Mouse (Mus musculus) C2C12 (cell line): ENCODE results near the gene Fkbp2. TPM values are rescaled to one million over a fixed set of nuclear protein-coding genes. Genes with fewer than 3 reads are reported as not detected.
A peak's percentile ranks its signal among the peaks of the same experiment; 100 is the strongest.

Experiments
- H3K27me3 ChIP-seq: one replicate; pipeline ENCODE4 v1.6.1; 2011; ENCODE audit not compliant: control insufficient read depth, insufficient read depth, insufficient read length
- H3K36me3 ChIP-seq: one replicate; pipeline ENCODE4 v1.6.1; 2011; ENCODE audit not compliant: control insufficient read depth, insufficient read depth
- H3K4me3 ChIP-seq: one replicate; pipeline ENCODE4 v1.5.1; 2011; ENCODE audit warnings: mild to moderate bottlenecking, control low read depth; ENCODE audit not compliant: poor library complexity, insufficient read depth, severe bottlenecking
- H3K79me2 ChIP-seq: one replicate; pipeline ENCODE4 v1.6.1; 2011; ENCODE audit not compliant: control insufficient read depth, insufficient read depth
- H3K79me3 ChIP-seq: one replicate; pipeline ENCODE4 v1.6.1; 2011; ENCODE audit warnings: low read depth, control low read depth
- H3ac ChIP-seq: one replicate; pipeline ENCODE3; 2011; ENCODE audit warnings: low read depth; ENCODE audit not compliant: control insufficient read depth, insufficient read length
- CEBPB ChIP-seq: IDR thresholded peaks from one replicate; pipeline ENCODE4 v1.6.1; 2011; ENCODE audit warnings: low read depth, mild to moderate bottlenecking, control low read depth, moderate library complexity
- CTCF ChIP-seq: IDR thresholded peaks from one replicate; pipeline ENCODE4 v1.5.1; 2011; ENCODE audit not compliant: control insufficient read depth, insufficient read depth, insufficient read length
- FOSL1 ChIP-seq: IDR thresholded peaks from one replicate; pipeline ENCODE4 v1.8.0; 2011; ENCODE audit warnings: mild to moderate bottlenecking, low read length; ENCODE audit not compliant: poor library complexity, insufficient read depth, severe bottlenecking
- MAX ChIP-seq: IDR thresholded peaks from one replicate; pipeline ENCODE4 v1.6.1; 2011; ENCODE audit warnings: mild to moderate bottlenecking, control low read depth
- MYOD1 ChIP-seq: IDR thresholded peaks from one replicate; pipeline ENCODE4 v1.6.1; 2011; ENCODE audit warnings: low read depth; ENCODE audit not compliant: control insufficient read depth, insufficient read length
- MYOG ChIP-seq: IDR thresholded peaks from one replicate; pipeline ENCODE4 v1.6.1; 2011; ENCODE audit not compliant: control insufficient read depth, insufficient read length; ENCODE audit errors: extremely low read depth
- USF1 ChIP-seq: IDR thresholded peaks from one replicate; pipeline ENCODE4 v1.6.1; 2011; ENCODE audit warnings: low read depth, mild to moderate bottlenecking, control low read depth, moderate library complexity
- polyA plus RNA-seq: library from polyadenylated mRNA; unstranded; fragments of >200 nt; fragmentation: generic; extraction: Trizol; gene quantifications from one replicate; pipeline ENCODE4 v1.2.1, GENCODE M21; 2012; ENCODE audit warnings: missing spikeins

Fkbp2 gene
- polyA plus RNA-seq, 1 experiment = 148 TPM

DNA sequence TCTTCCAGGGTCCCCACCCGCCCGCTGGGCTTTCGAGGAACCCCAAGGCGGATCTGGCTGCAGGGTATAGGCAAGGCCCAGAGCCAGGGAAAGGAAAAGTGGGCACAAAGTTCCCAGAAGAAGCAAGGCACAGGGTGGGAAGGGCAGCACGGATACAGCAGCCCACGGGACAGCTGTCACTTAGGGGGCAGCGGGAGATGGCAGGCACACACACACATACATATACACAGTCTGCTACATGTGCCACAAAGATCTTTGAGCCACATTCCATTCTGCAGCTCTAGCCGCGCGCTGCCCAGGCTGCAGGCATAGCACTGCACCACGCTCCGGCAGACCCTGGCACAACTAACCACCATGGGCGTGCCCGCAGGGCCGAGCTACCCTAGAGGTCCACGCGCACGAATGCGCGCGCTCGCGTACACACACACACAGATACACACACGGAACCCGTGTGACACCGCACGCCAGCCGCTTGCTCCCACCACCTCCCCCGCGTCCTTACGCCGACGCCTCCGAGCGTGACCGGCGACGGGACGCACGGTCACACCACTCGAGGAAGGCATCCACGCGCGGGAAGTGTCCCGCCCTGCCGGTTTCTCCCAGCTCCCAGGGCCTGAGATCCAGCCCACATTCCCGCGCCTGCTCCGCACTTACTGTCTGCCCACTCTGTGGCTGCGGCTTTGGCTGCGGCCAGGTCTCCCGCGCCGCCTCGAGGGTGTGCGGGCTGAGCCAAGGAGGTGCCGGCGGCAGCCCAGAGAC is 46.7 kb downstream of the Fkbp2 start:
- Histone ChIP-seq H3K79me3 (no peaks in the 10 kb centered on the region), H3K4me3 (no peak overlapping the region), H3K79me2 (no peaks in the 10 kb centered on the region), H3K27me3 (peaks cover 18% of the 10 kb centered on the region), H3ac (peak overlapping the region; percentile 8), H3K36me3 (no peaks in the 10 kb centered on the region)
- TF ChIP-seq USF1 = no peak
- no peak for TF ChIP-seq MAX
- TF ChIP-seq FOSL1 = no peak
- TF ChIP-seq CEBPB = no peak
- TF ChIP-seq MYOG = no peak
- TF ChIP-seq MYOD1 = no peak
- no peak for TF ChIP-seq CTCF

DNA sequence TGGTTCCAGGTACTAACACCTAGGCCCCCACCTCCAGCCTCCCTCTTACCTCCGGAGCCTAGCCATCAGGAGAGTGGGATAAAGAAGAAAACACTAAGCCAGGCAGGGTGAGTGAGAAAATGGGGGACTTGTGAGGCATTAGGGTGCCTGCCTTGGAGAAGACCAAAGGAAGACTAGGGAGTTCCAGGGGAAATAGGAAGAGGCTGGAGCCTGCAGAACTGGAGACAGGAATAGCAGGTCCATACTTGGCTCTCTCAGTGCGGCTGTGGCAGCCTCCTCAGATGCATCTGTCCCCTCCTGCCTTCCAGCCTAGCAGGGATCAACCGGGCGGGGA is 47.2 kb downstream of the Fkbp2 start:
- TF ChIP-seq CEBPB (no peak), CTCF (no peak), MYOD1 (no peak), MAX (no peak), FOSL1 (no peak), USF1 (no peak), MYOG (no peak)
- H3K79me2 ChIP-seq = no peaks in the 10 kb centered on the region
- H3K27me3 ChIP-seq = peaks cover 18% of the 10 kb centered on the region
- H3K36me3 ChIP-seq = no peaks in the 10 kb centered on the region
- no peak overlapping the region for H3K4me3 ChIP-seq
- H3ac ChIP-seq = no peak overlapping the region
- H3K79me3 ChIP-seq = no peaks in the 10 kb centered on the region

DNA sequence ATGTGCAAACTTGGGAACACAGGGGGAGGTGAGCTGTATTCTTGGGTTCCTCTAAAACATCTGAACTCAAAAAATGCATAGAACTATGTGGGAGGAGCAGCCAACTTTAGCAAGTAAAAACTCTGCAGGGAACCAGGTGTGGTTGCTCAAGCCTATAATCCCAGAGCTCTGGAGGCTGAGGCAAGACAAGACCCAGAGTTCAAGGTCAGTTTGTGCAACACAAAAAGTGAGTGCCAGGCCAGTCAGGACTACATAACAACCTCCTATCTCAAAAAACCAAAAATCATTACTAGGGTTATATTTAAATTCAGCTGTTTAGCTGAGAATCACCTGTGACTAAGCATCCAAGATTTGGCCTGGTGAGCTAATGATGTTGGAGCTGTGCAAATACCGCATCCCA is 48.3 kb downstream of the Fkbp2 start:
- no peaks in the 10 kb centered on the region for H3K79me3 ChIP-seq
- peaks cover 26% of the 10 kb centered on the region for H3K27me3 ChIP-seq
- no peaks in the 10 kb centered on the region for H3K79me2 ChIP-seq
- no peak overlapping the region for H3ac ChIP-seq
- no peak overlapping the region for H3K4me3 ChIP-seq
- TF ChIP-seq CTCF = no peak
- TF ChIP-seq MYOD1 = no peak
- no peak for TF ChIP-seq CEBPB
- no peak for TF ChIP-seq MYOG
- no peak for TF ChIP-seq USF1
- TF ChIP-seq FOSL1 = no peak
- no peak for TF ChIP-seq MAX
- H3K36me3 ChIP-seq = no peaks in the 10 kb centered on the region

GRCm38 (mm10) chr19:6931002-6931401 is 49.3 kb downstream of the Fkbp2 start:
- TF ChIP-seq MYOD1 (no peak), MAX (no peak), CTCF (no peak), MYOG (no peak), FOSL1 (no peak), CEBPB (no peak), USF1 (no peak)
- Histone ChIP-seq H3K4me3 (no peak overlapping the region), H3K79me2 (no peaks in the 10 kb centered on the region), H3K27me3 (peaks cover 28% of the 10 kb centered on the region), H3K79me3 (no peaks in the 10 kb centered on the region), H3K36me3 (no peaks in the 10 kb centered on the region), H3ac (no peak overlapping the region)

DNA sequence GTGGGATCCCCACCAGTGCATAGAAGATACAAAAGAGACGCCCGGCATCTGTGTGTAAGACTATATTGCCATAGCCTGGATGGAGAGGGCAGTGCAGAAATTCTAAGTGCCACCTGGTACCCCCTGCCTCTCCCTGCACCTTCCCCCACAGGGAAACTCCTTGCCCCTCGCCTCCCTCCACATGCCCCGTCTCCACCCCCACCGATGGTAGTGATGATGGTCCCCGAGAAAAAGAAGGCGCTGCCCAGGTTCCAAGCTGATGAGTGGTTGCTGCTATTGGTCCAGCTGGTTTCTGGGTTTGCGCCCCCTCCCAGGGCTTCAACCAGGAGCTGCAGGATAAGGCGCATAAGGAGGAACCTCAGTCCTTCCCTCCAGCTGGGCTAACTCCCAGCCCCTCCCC is 52.2 kb downstream of the Fkbp2 start:
- Histone ChIP-seq H3K27me3 (peaks cover 14% of the 10 kb centered on the region), H3K4me3 (no peak overlapping the region)
- no peak for TF ChIP-seq MYOD1

More for the DNA sequence above, 52.2 kb downstream of the Fkbp2 start:
- no peaks in the 10 kb centered on the region for H3K36me3 ChIP-seq
- H3K79me3 ChIP-seq = no peaks in the 10 kb centered on the region
- H3ac ChIP-seq = no peak overlapping the region
- no peaks in the 10 kb centered on the region for H3K79me2 ChIP-seq

Other genes starting within 250 kb of the Fkbp2 start
- 103 TPM for gene Rps6ka4, start 139.9 kb downstream of the Fkbp2 start, polyA plus RNA-seq
- gene Ccdc88b, start 122.3 kb downstream of the Fkbp2 start, polyA plus RNA-seq = 0.27 TPM
- gene Trmt112, start 70.8 kb downstream of the Fkbp2 start, polyA plus RNA-seq = 264 TPM
- gene Prdx5, start 70.4 kb downstream of the Fkbp2 start, polyA plus RNA-seq = 270 TPM
- gene Esrra, start 58.7 kb downstream of the Fkbp2 start, polyA plus RNA-seq = 43.2 TPM
- gene Catsperz, start 55.1 kb downstream of the Fkbp2 start, polyA plus RNA-seq = 0.16 TPM
- gene Kcnk4, start 46.0 kb downstream of the Fkbp2 start, polyA plus RNA-seq = 0.26 TPM
- 84.0 TPM for gene Bad, start 38.6 kb downstream of the Fkbp2 start, polyA plus RNA-seq
- gene Gpr137, start 38.0 kb downstream of the Fkbp2 start, polyA plus RNA-seq = 31.2 TPM
- gene Ppp1r14b, start 5.5 kb downstream of the Fkbp2 start, polyA plus RNA-seq = 1,811 TPM
- gene Plcb3, start 4.0 kb downstream of the Fkbp2 start, polyA plus RNA-seq = 51.7 TPM
- gene Vegfb, start 7.2 kb upstream of the Fkbp2 start, polyA plus RNA-seq = 37.7 TPM
- gene Dnajc4, start 12.1 kb upstream of the Fkbp2 start, polyA plus RNA-seq = 12.2 TPM
- gene Nudt22, start 15.6 kb upstream of the Fkbp2 start, polyA plus RNA-seq = 18.2 TPM
- 4.7 TPM for gene Trpt1, start 15.6 kb upstream of the Fkbp2 start, polyA plus RNA-seq
- 0.37 TPM for gene Fermt3, start 39.0 kb upstream of the Fkbp2 start, polyA plus RNA-seq
- 309 TPM for gene Stip1, start 59.5 kb upstream of the Fkbp2 start, polyA plus RNA-seq
- gene Macrod1, start 76.3 kb upstream of the Fkbp2 start, polyA plus RNA-seq = 8.3 TPM
- gene Flrt1, start 125.2 kb upstream of the Fkbp2 start, polyA plus RNA-seq = 0.08 TPM
- 121 TPM for gene Otub1, start 225.8 kb upstream of the Fkbp2 start, polyA plus RNA-seq
- 960 TPM for gene Cox8a, start 237.1 kb upstream of the Fkbp2 start, polyA plus RNA-seq